11 mouse cellular contexts compared by ENCODE assay signal in genomic region chr1:138982611-138983010, GRCm38 (mm10). TPM values are rescaled to one million over a fixed set of nuclear protein-coding genes. Genes with fewer than 3 reads are reported as not detected.
DNase-seq lines count a peak whose midpoint lies in the region; ATAC-seq and TF ChIP-seq lines count a peak whose summit lies in the region.
"Had no signal": no experiment of that assay in that cellular context is flagged by ENCODE, and none has a peak within 500 bp of the region (broad histone marks: within the 10 kb centered on the region; RNA-seq: fewer than 3 reads in every experiment).

No protein-coding gene starts in this region.

- no peak overlapping the region for H3K9ac ChIP-seq in forebrain, postnatal 0 days
- no peak overlapping the region for H3K9ac ChIP-seq in forebrain, embryonic 11.5 days (ENCODE audit: low read length)
- H3K9ac ChIP-seq in intestine, postnatal 0 days (ENCODE audit: low read depth, low read length), result no peak overlapping the region
- H3K9ac ChIP-seq: limb, embryonic 12.5 days had no signal

- peak; percentile 65 for ATAC-seq in forebrain, postnatal 0 days
- no peak for ATAC-seq in forebrain, embryonic 11.5 days (replicated peaks; ENCODE audit: low FRiP score)
- no peak for ATAC-seq in intestine, postnatal 0 days
- ATAC-seq: activated CD4-positive, CD25-positive, alpha-beta regulatory T cell, adult 4 months had no signal

- H3K36me3 ChIP-seq in forebrain, postnatal 0 days (ENCODE audit: insufficient read depth), result no peaks in the 10 kb centered on the region
- H3K36me3 ChIP-seq in forebrain, embryonic 11.5 days (ENCODE audit: control insufficient read depth, insufficient read depth, low read length), result no peaks in the 10 kb centered on the region
- H3K36me3 ChIP-seq in intestine, postnatal 0 days (ENCODE audit: control insufficient read depth, insufficient read depth), result no peaks in the 10 kb centered on the region
- H3K36me3 ChIP-seq: limb, embryonic 12.5 days had no signal

- no peaks in the 10 kb centered on the region for H3K9me3 ChIP-seq in forebrain, postnatal 0 days (ENCODE audit: low read length)
- no peaks in the 10 kb centered on the region for H3K9me3 ChIP-seq in forebrain, embryonic 11.5 days (ENCODE audit: control insufficient read depth, low read length)
- no peaks in the 10 kb centered on the region for H3K9me3 ChIP-seq in intestine, postnatal 0 days (ENCODE audit: control insufficient read depth)
- H3K9me3 ChIP-seq: limb, embryonic 12.5 days had no signal

- no peak overlapping the region for H3K4me2 ChIP-seq in forebrain, postnatal 0 days (ENCODE audit: low read depth)
- H3K4me2 ChIP-seq in forebrain, embryonic 11.5 days (ENCODE audit: low read depth, low read length, severe bottlenecking), result no peak overlapping the region
- no peak overlapping the region; the same call in 1 of the 2 replicates for H3K4me2 ChIP-seq in intestine, postnatal 0 days (replicated peaks; ENCODE audit: low read depth)
- H3K4me2 ChIP-seq: limb, embryonic 12.5 days had no signal

- H3K4me3 ChIP-seq in forebrain, postnatal 0 days (ENCODE audit: low read depth, low read length), result no peak overlapping the region
- no peak overlapping the region for H3K4me3 ChIP-seq in forebrain, embryonic 11.5 days (ENCODE audit: low read depth, low read length)
- H3K4me3 ChIP-seq in layer of hippocampus, adult 2 months, result no peak overlapping the region
- peak overlapping the region; percentile 37 for H3K4me3 ChIP-seq in bone marrow macrophage, adult 2 months (ENCODE audit: insufficient read depth, low read length)
- H3K4me3 ChIP-seq in intestine, postnatal 0 days (ENCODE audit: low read depth, low read length), result no peak overlapping the region
- H3K4me3 ChIP-seq: limb, embryonic 12.5 days had no signal

- WGBS in forebrain, postnatal 0 days, result 37% methylated on average over 5 of the region's 5 CpGs
- 56% methylated on average over 5 of the region's 5 CpGs for WGBS in forebrain, embryonic 11.5 days
- 60% methylated on average over 5 of the region's 5 CpGs for WGBS in intestine, postnatal 0 days

- TF ChIP-seq CTCF in forebrain, postnatal 0 days (IDR thresholded peaks at IDR 0.05; ENCODE audit: low read depth), result no peak
- no peak for TF ChIP-seq CTCF in layer of hippocampus, adult 2 months (conservative IDR thresholded peaks at IDR 0.05)
- TF ChIP-seq CTCF in bone marrow macrophage, adult 2 months (IDR thresholded peaks at IDR 0.05; ENCODE audit: low read depth, low read length), result no peak
- no peak for TF ChIP-seq CTCF in intestine, postnatal 0 days (IDR thresholded peaks at IDR 0.05; ENCODE audit: low read depth)

- H3K27me3 ChIP-seq in forebrain, postnatal 0 days (ENCODE audit: insufficient read depth, low read length), result no peaks in the 10 kb centered on the region
- no peaks in the 10 kb centered on the region for H3K27me3 ChIP-seq in forebrain, embryonic 11.5 days (ENCODE audit: control insufficient read depth, insufficient read depth, low read length)
- H3K27me3 ChIP-seq in intestine, postnatal 0 days (replicated peaks; ENCODE audit: control insufficient read depth, insufficient read depth, low read length), result no peaks in the 10 kb centered on the region
- H3K27me3 ChIP-seq: limb, embryonic 12.5 days had no signal

- no peak for DNase-seq in forebrain, postnatal 0 days
- no peak for DNase-seq in forebrain, embryonic 11.5 days (ENCODE audit: low spot score)
- no peak for DNase-seq in layer of hippocampus, adult 2 months (ENCODE audit: low spot score in 2 of 2)
- no peak for DNase-seq in layer of hippocampus, adult 8-10 months (ENCODE audit: low spot score in 2 of 2)
- DNase-seq in thymus, postnatal 10 days (ENCODE audit: low spot score in 2 of 2), result no peak
- DNase-seq in ovary, adult 18-20 months (ENCODE audit: low spot score), result no peak
- DNase-seq: right cerebral cortex, postnatal 4 days had no signal

- no peaks in the 10 kb centered on the region for H3K4me1 ChIP-seq in forebrain, postnatal 0 days (ENCODE audit: insufficient read depth)
- H3K4me1 ChIP-seq in forebrain, embryonic 11.5 days (replicated peaks; ENCODE audit: control insufficient read depth, insufficient read depth, low read length), result no peaks in the 10 kb centered on the region
- H3K4me1 ChIP-seq in bone marrow macrophage, adult 2 months (ENCODE audit: control insufficient read depth, insufficient read depth, low read length), result peaks cover 17% of the 10 kb centered on the region
- peaks cover 11% of the 10 kb centered on the region; the same call in 1 of the 2 replicates for H3K4me1 ChIP-seq in intestine, postnatal 0 days (replicated peaks; ENCODE audit: control insufficient read depth, insufficient read depth, low read length)

- no peak for TF ChIP-seq POLR2A in bone marrow macrophage, adult 2 months (IDR thresholded peaks at IDR 0.05; ENCODE audit: borderline replicate concordance, low read depth, low read length)

- no peak overlapping the region for H3K27ac ChIP-seq in forebrain, postnatal 0 days (ENCODE audit: low read depth, low read length)
- no peak overlapping the region for H3K27ac ChIP-seq in forebrain, embryonic 11.5 days (ENCODE audit: low read depth, low read length)
- peak overlapping the region; percentile 76; the same call in 1 of the 2 replicates for H3K27ac ChIP-seq in layer of hippocampus, adult 2 months
- H3K27ac ChIP-seq in bone marrow macrophage, adult 2 months (ENCODE audit: insufficient read depth, low read depth, low read length), result peak overlapping the region; percentile 63
- H3K27ac ChIP-seq in intestine, postnatal 0 days (ENCODE audit: low read depth, low read length), result 0 out of 2 replicates have a peak overlapping the region, but pooled peaks have one; percentile 1
- H3K27ac ChIP-seq: limb, embryonic 12.5 days had no signal

RNA-seq across cellular contexts. Expression of gene Dennd1b, which starts 19.4 kb away (rescaled TPM):
- 10.5 and 12.0 TPM in 2 replicates for total RNA-seq in forebrain, postnatal 0 days (2014; rRNA removed)
- 4.1 and 5.6 TPM in 2 replicates for polyA plus RNA-seq in forebrain, postnatal 0 days (2015; fragmentation: Nextera tagmentation; extraction: Ambion mirVana)
- 11.9 and 13.5 TPM in 2 replicates for polyA plus RNA-seq in forebrain, embryonic 11.5 days (2014; fragmentation: Nextera tagmentation; extraction: Ambion mirVana)
- total RNA-seq in layer of hippocampus, adult 2 months (2021), result 10 to 100 TPM; 56.1 to 59.9 TPM
- 10 to 100 TPM; 45.2 to 65.3 (median 56.2) TPM for total RNA-seq in layer of hippocampus, adult 8-10 months (2022)
- polyA plus RNA-seq in bone marrow macrophage, adult 2 months (2012; ENCODE audit: insufficient read depth, insufficient read length, missing spikeins), result 25.2 and 34.4 TPM in 2 replicates
- polyA plus RNA-seq in intestine, postnatal 0 days (2015; fragmentation: Nextera tagmentation; extraction: Ambion mirVana), result 18.3 and 19.1 TPM in 2 replicates

Comparison
In these comparisons a context has a peak if more than half of its experiments do, and no peak if none do; other contexts are left out.
1. H3K27ac ChIP-seq: peak in layer of hippocampus, adult 2 months (single experiment), bone marrow macrophage, adult 2 months (single experiment) and intestine, postnatal 0 days (single experiment); none in forebrain, postnatal 0 days (single experiment) and forebrain, embryonic 11.5 days (single experiment).